8 mouse cellular contexts compared by ENCODE assay signal in genomic region chr3:90072294-90072693, GRCm38 (mm10). TPM values are rescaled to one million over a fixed set of nuclear protein-coding genes. Genes with fewer than 3 reads are reported as not detected.
DNase-seq lines count a peak whose midpoint lies in the region; ATAC-seq and TF ChIP-seq lines count a peak whose summit lies in the region.

Tpm3 (plus strand) TSS chr3:90072649.

- no peak for TF ChIP-seq CTCF in intestine, postnatal 0 days (IDR thresholded peaks at IDR 0.05; ENCODE audit: low read depth)

- H3K27me3 ChIP-seq in kidney, embryonic 16.5 days (ENCODE audit: insufficient read depth, low read length), result no peaks in the 10 kb centered on the region
- no peaks in the 10 kb centered on the region for H3K27me3 ChIP-seq in intestine, postnatal 0 days (replicated peaks; ENCODE audit: control insufficient read depth, insufficient read depth, low read length)
- H3K27me3 ChIP-seq in midbrain, embryonic 11.5 days (ENCODE audit: control insufficient read depth, insufficient read depth, low read length), result no peaks in the 10 kb centered on the region

- no peaks in the 10 kb centered on the region for H3K9me3 ChIP-seq in kidney, embryonic 16.5 days (ENCODE audit: low read length)
- no peaks in the 10 kb centered on the region for H3K9me3 ChIP-seq in intestine, postnatal 0 days (ENCODE audit: control insufficient read depth)
- H3K9me3 ChIP-seq in midbrain, embryonic 11.5 days (ENCODE audit: control insufficient read depth, low read length), result no peaks in the 10 kb centered on the region

- WGBS in kidney, embryonic 16.5 days, result 71% methylated on average over 4 of the region's 4 CpGs
- 53% methylated on average over 4 of the region's 4 CpGs for WGBS in intestine, postnatal 0 days
- WGBS in midbrain, embryonic 11.5 days, result 86% methylated on average over 4 of the region's 4 CpGs

- no peak within 1 kb of the TSS for H3K4me3 ChIP-seq in kidney, embryonic 16.5 days (ENCODE audit: low read length)
- H3K4me3 ChIP-seq in intestine, postnatal 0 days (ENCODE audit: low read depth, low read length), result no peak within 1 kb of the TSS
- no peak within 1 kb of the TSS for H3K4me3 ChIP-seq in midbrain, embryonic 11.5 days (ENCODE audit: low read depth, low read length)

- intact Hi-C loops in gastrocnemius, postnatal 36 days (cut with DNase I), result no loop called here

- ATAC-seq in kidney, embryonic 16.5 days (ENCODE audit: low FRiP score, low TSS enrichment), result no peak
- ATAC-seq in intestine, postnatal 0 days, result no peak
- no peak for ATAC-seq in midbrain, embryonic 11.5 days (ENCODE audit: low FRiP score)

- no peak within 1 kb of the TSS for H3K27ac ChIP-seq in kidney, embryonic 16.5 days (ENCODE audit: low read length)
- no peak within 1 kb of the TSS for H3K27ac ChIP-seq in intestine, postnatal 0 days (ENCODE audit: low read depth, low read length)
- no peak within 1 kb of the TSS for H3K27ac ChIP-seq in midbrain, embryonic 11.5 days (ENCODE audit: low read depth, low read length)

- H3K4me1 ChIP-seq in kidney, embryonic 16.5 days (ENCODE audit: insufficient read depth, low read length), result peaks cover 8% of the 10 kb centered on the region
- H3K4me1 ChIP-seq in intestine, postnatal 0 days (replicated peaks; ENCODE audit: control insufficient read depth, insufficient read depth, low read length), result no peaks in the 10 kb centered on the region
- peaks cover 6% of the 10 kb centered on the region for H3K4me1 ChIP-seq in midbrain, embryonic 11.5 days (ENCODE audit: control insufficient read depth, insufficient read depth, low read length)

- H3K36me3 ChIP-seq in kidney, embryonic 16.5 days (ENCODE audit: insufficient read depth, low read length), result no peaks in the 10 kb centered on the region
- no peaks in the 10 kb centered on the region for H3K36me3 ChIP-seq in intestine, postnatal 0 days (ENCODE audit: control insufficient read depth, insufficient read depth)
- H3K36me3 ChIP-seq in midbrain, embryonic 11.5 days (ENCODE audit: control insufficient read depth, insufficient read depth, low read length), result no peaks in the 10 kb centered on the region

- DNase-seq in kidney, adult 8-10 months, result no peak
- DNase-seq in adrenal gland, postnatal 4 days (ENCODE audit: low spot score in 2 of 2), result no peak
- no peak for DNase-seq in gastrocnemius, postnatal 36 days
- DNase-seq in midbrain, embryonic 11.5 days (ENCODE audit: low spot score, missing footprints), result no peak
- DNase-seq in urinary bladder, postnatal 14 days (ENCODE audit: low spot score), result no peak
- DNase-seq in c-Kit-positive CD71-positive TER-119-positive erythroid progenitor cells, embryonic 14.5 days (ENCODE audit: low spot score), result no peak

- no peak within 1 kb of the TSS for H3K4me2 ChIP-seq in kidney, embryonic 16.5 days (replicated peaks; ENCODE audit: low read depth, low read length)
- H3K4me2 ChIP-seq in intestine, postnatal 0 days (replicated peaks; ENCODE audit: low read depth), result no peak within 1 kb of the TSS
- H3K4me2 ChIP-seq in midbrain, embryonic 11.5 days, result no peak within 1 kb of the TSS

- no peak within 1 kb of the TSS for H3K9ac ChIP-seq in kidney, embryonic 16.5 days (replicated peaks; ENCODE audit: low read length)
- no peak within 1 kb of the TSS for H3K9ac ChIP-seq in intestine, postnatal 0 days (ENCODE audit: low read depth, low read length)
- no peak within 1 kb of the TSS for H3K9ac ChIP-seq in midbrain, embryonic 11.5 days (ENCODE audit: low read length)

RNA-seq across cellular contexts. Expression of gene Tpm3, which starts in this region (rescaled TPM):
- polyA plus RNA-seq in kidney, embryonic 16.5 days (2015; fragmentation: Nextera tagmentation; extraction: Ambion mirVana), result 543 and 583 TPM in 2 replicates
- total RNA-seq in adrenal gland, postnatal 4 days (2021), result 100 to 1,000 TPM; 234 to 246 TPM
- total RNA-seq in gastrocnemius, postnatal 36 days (2021), result 100 to 1,000 TPM; 150 to 798 TPM
- 311 and 332 TPM in 2 replicates for polyA plus RNA-seq in intestine, postnatal 0 days (2015; fragmentation: Nextera tagmentation; extraction: Ambion mirVana)
- 499 and 533 TPM in 2 replicates for polyA plus RNA-seq in midbrain, embryonic 11.5 days (2014; fragmentation: Nextera tagmentation; extraction: Ambion mirVana)
